Mouse (Mus musculus) skeletal muscle tissue, adult 2 months (tissue): ENCODE results near the gene Defb15.
"Not testable (repeated sequence)": the region's sequence is repeated elsewhere in the genome, so short reads cannot be mapped to it uniquely, and the experiment has no call there.

Experiments used
- DNase-seq: peaks from one replicate; pipeline ENCODE4 v3.0.0-alpha.2; 2012; ENCODE audit warnings: low read depth, low spot score

Gene Defb15

GRCm38 (mm10) chr8:21932610-21933009, at the start of gene Defb15:
TSS of gene Defb15 (minus strand) at chr8:21932710.
- no peak for DNase-seq

GRCm38 (mm10) chr8:21981664-21982337, 49.3 kb upstream of the Defb15 start:
- no peak for DNase-seq

GRCm38 (mm10) chr8:21978193-21978592, 45.7 kb upstream of the Defb15 start:
- DNase-seq, result no peak

- DNase-seq, result no peak
Measured at GRCm38 (mm10) chr8:21969475-21969874, 37.0 kb upstream of the Defb15 start, which contains the start of gene Ccdc70. TSS of gene Ccdc70 (plus strand) at chr8:21969775.

GRCm38 (mm10) chr8:21966646-21967045, 34.1 kb upstream of the Defb15 start:
- DNase-seq, result no peak

GRCm38 (mm10) chr8:21958414-21958813, 25.9 kb upstream of the Defb15 start, which contains the start of gene Fam90a1a:
TSS of gene Fam90a1a (plus strand) at chr8:21958714.
- DNase-seq, result no peak

- DNase-seq, result no peak
Measured at GRCm38 (mm10) chr8:21956336-21956735, 23.8 kb upstream of the Defb15 start.

GRCm38 (mm10) chr8:21955321-21955720, 22.8 kb upstream of the Defb15 start:
- DNase-seq, result no peak

GRCm38 (mm10) chr8:21947311-21948017, 15.0 kb upstream of the Defb15 start:
- no peak for DNase-seq

- no peak for DNase-seq
Measured at GRCm38 (mm10) chr8:21946462-21946861, 14.0 kb upstream of the Defb15 start, which contains the start of gene Defb13. TSS of gene Defb13 (plus strand) at chr8:21946762.

GRCm38 (mm10) chr8:21938052-21938451, 5.5 kb upstream of the Defb15 start, which contains the start of gene Defb35:
TSS of gene Defb35 (plus strand) at chr8:21938352.
- DNase-seq, result not testable (repeated sequence)

- DNase-seq, result not testable (repeated sequence)
Measured at GRCm38 (mm10) chr8:21930754-21931153, 1.8 kb downstream of the Defb15 start.

- no peak for DNase-seq
Measured at GRCm38 (mm10) chr8:21915625-21916024, 16.9 kb downstream of the Defb15 start.

GRCm38 (mm10) chr8:21912554-21912953, 20.0 kb downstream of the Defb15 start:
- no peak for DNase-seq

GRCm38 (mm10) chr8:21911931-21912330, 20.6 kb downstream of the Defb15 start:
- no peak for DNase-seq

GRCm38 (mm10) chr8:21906290-21906689, 26.2 kb downstream of the Defb15 start, which contains the start of gene Defb11:
TSS of gene Defb11 (minus strand) at chr8:21906412.
- not testable (repeated sequence) for DNase-seq

GRCm38 (mm10) chr8:21885321-21885720, 47.2 kb downstream of the Defb15 start, which contains the start of gene Defb9:
TSS of gene Defb9 (minus strand) at chr8:21885421.
- not testable (repeated sequence) for DNase-seq
